22 mouse cellular contexts compared by ENCODE assay signal in genomic region chr8:80850013-80850412, GRCm38 (mm10). TPM values are rescaled to one million over a fixed set of nuclear protein-coding genes. Genes with fewer than 3 reads are reported as not detected.
DNase-seq lines count a peak whose midpoint lies in the region; ATAC-seq and TF ChIP-seq lines count a peak whose summit lies in the region.
"Had no signal": no experiment of that assay in that cellular context is flagged by ENCODE, and none has a peak within 500 bp of the region (broad histone marks: within the 10 kb centered on the region; RNA-seq: fewer than 3 reads in every experiment).

No protein-coding gene starts in this region.

- H3K4me2 ChIP-seq in stomach, embryonic 16.5 days (ENCODE audit: low read depth, low read length) = no peak overlapping the region
- H3K4me2 ChIP-seq in stomach, postnatal 0 days (replicated peaks; ENCODE audit: low read depth) = no peak overlapping the region
- H3K4me2 ChIP-seq: embryonic facial prominence, embryonic 12.5 days; forebrain, embryonic 12.5 days had no signal

- in situ Hi-C loops in ES-E14 (cut with MboI; ENCODE audit: low sequenced_read_pairs in 2 of 2, unreplicated experiment in 2 of 2) = no loop called here

- no peaks in the 10 kb centered on the region for H3K27me3 ChIP-seq in heart, embryonic 10.5 days (ENCODE audit: insufficient read depth, poor library complexity, severe bottlenecking)
- H3K27me3 ChIP-seq in stomach, embryonic 16.5 days (ENCODE audit: control insufficient read depth, insufficient read depth, low read length) = no peaks in the 10 kb centered on the region
- no peaks in the 10 kb centered on the region for H3K27me3 ChIP-seq in stomach, postnatal 0 days (ENCODE audit: control insufficient read depth, insufficient read depth, low read length)
- no peaks in the 10 kb centered on the region for H3K27me3 ChIP-seq in forebrain, embryonic 10.5 days (ENCODE audit: poor library complexity, severe bottlenecking)
- H3K27me3 ChIP-seq: embryonic facial prominence, embryonic 12.5 days; forebrain, embryonic 12.5 days; Patski had no signal

- 76% methylated on average over 4 of the region's 4 CpGs for WGBS in heart, embryonic 10.5 days
- WGBS in stomach, embryonic 16.5 days = 80% methylated on average over 4 of the region's 4 CpGs
- 71% methylated on average over 4 of the region's 4 CpGs for WGBS in stomach, postnatal 0 days
- 92% methylated on average over 4 of the region's 4 CpGs for WGBS in forebrain, embryonic 10.5 days

- H3K9ac ChIP-seq in stomach, embryonic 16.5 days (ENCODE audit: low read length) = no peak overlapping the region
- no peak overlapping the region for H3K9ac ChIP-seq in stomach, postnatal 0 days (ENCODE audit: low read length)
- no peak overlapping the region for H3K9ac ChIP-seq in ES-E14 (ENCODE audit: insufficient read depth, low read depth, low read length, poor library complexity, severe bottlenecking)
- H3K9ac ChIP-seq: embryonic facial prominence, embryonic 12.5 days; forebrain, embryonic 12.5 days had no signal

- H3K9me3 ChIP-seq in heart, embryonic 10.5 days = no peaks in the 10 kb centered on the region
- H3K9me3 ChIP-seq in stomach, embryonic 16.5 days (replicated peaks; ENCODE audit: control insufficient read depth, low read length) = no peaks in the 10 kb centered on the region
- no peaks in the 10 kb centered on the region for H3K9me3 ChIP-seq in stomach, postnatal 0 days (ENCODE audit: control insufficient read depth, low read length)
- H3K9me3 ChIP-seq in ES-E14 (ENCODE audit: control insufficient read depth, insufficient read depth, low read depth, low read length) = no peaks in the 10 kb centered on the region
- H3K9me3 ChIP-seq in forebrain, embryonic 10.5 days = no peaks in the 10 kb centered on the region
- H3K9me3 ChIP-seq: embryonic facial prominence, embryonic 10.5 days; embryonic facial prominence, embryonic 12.5 days; forebrain, embryonic 12.5 days had no signal

- no peak for DNase-seq in heart, embryonic 10.5 days (ENCODE audit: low spot score)
- no peak for DNase-seq in heart, postnatal 14 days
- no peak for DNase-seq in stomach, postnatal 0 days (ENCODE audit: low spot score)
- no peak for DNase-seq in ES-E14 (ENCODE audit: low read depth, low spot score)
- no peak for DNase-seq in testis, postnatal 10 days (ENCODE audit: low spot score)
- DNase-seq in forebrain, embryonic 10.5 days (ENCODE audit: extremely low spot score, low spot score) = no peak
- DNase-seq: adrenal gland, adult 8-10 months; adrenal gland, postnatal 14 days; adrenal gland, postnatal 36 days; cerebellum, adult 11-12 months; cerebellum, adult 2 months; cerebellum, adult 9-10 months; cerebellum, postnatal 10 days; cerebellum, postnatal 25 days had no signal

- peak overlapping the region; percentile 59; the same call in 1 of the 2 replicates for H3K27ac ChIP-seq in heart, embryonic 10.5 days
- peak overlapping the region; percentile 95; the same call in 1 of the 2 replicates for H3K27ac ChIP-seq in stomach, embryonic 16.5 days (ENCODE audit: low read length)
- H3K27ac ChIP-seq in stomach, postnatal 0 days (replicated peaks) = no peak overlapping the region
- no peak overlapping the region for H3K27ac ChIP-seq in ES-E14 (ENCODE audit: insufficient read depth, low read depth, low read length, poor library complexity, severe bottlenecking)
- no peak overlapping the region for H3K27ac ChIP-seq in forebrain, embryonic 10.5 days
- H3K27ac ChIP-seq: embryonic facial prominence, embryonic 10.5 days; embryonic facial prominence, embryonic 12.5 days; forebrain, embryonic 12.5 days had no signal

- H3K4me3 ChIP-seq in heart, embryonic 10.5 days = no peak overlapping the region
- H3K4me3 ChIP-seq in stomach, embryonic 16.5 days (replicated peaks; ENCODE audit: low read length) = no peak overlapping the region
- no peak overlapping the region for H3K4me3 ChIP-seq in stomach, postnatal 0 days (ENCODE audit: low read depth, low read length)
- no peak overlapping the region for H3K4me3 ChIP-seq in ES-E14 (ENCODE audit: insufficient read depth in 1 of 2, low read depth in 1 of 2, low read length in 2 of 2, poor library complexity in 1 of 2, severe bottlenecking in 1 of 2)
- H3K4me3 ChIP-seq in forebrain, embryonic 10.5 days = no peak overlapping the region
- H3K4me3 ChIP-seq: embryonic facial prominence, embryonic 10.5 days; embryonic facial prominence, embryonic 12.5 days; forebrain, embryonic 12.5 days had no signal

- intact Hi-C loops in heart, postnatal 14 days (cut with DNase I) = no loop called here

- no peak for TF ChIP-seq EP300 in stomach, postnatal 0 days (optimal IDR thresholded peaks at IDR 0.05)

- no peak for TF ChIP-seq CTCF in stomach, postnatal 0 days (IDR thresholded peaks at IDR 0.05; ENCODE audit: low read depth)

- peaks cover 3% of the 10 kb centered on the region; the same call in 1 of the 2 replicates for H3K36me3 ChIP-seq in heart, embryonic 10.5 days
- H3K36me3 ChIP-seq in stomach, embryonic 16.5 days (ENCODE audit: control insufficient read depth, insufficient read depth, low read length) = no peaks in the 10 kb centered on the region
- no peaks in the 10 kb centered on the region for H3K36me3 ChIP-seq in stomach, postnatal 0 days (ENCODE audit: control insufficient read depth, insufficient read depth, low read length)
- H3K36me3 ChIP-seq in ES-E14 (ENCODE audit: control insufficient read depth, insufficient read depth, low read length, poor library complexity, severe bottlenecking) = peaks cover 45% of the 10 kb centered on the region
- H3K36me3 ChIP-seq in forebrain, embryonic 10.5 days (replicated peaks) = no peaks in the 10 kb centered on the region
- H3K36me3 ChIP-seq: embryonic facial prominence, embryonic 10.5 days; embryonic facial prominence, embryonic 12.5 days; forebrain, embryonic 12.5 days had no signal

- peaks cover 73% of the 10 kb centered on the region for H3K4me1 ChIP-seq in heart, embryonic 10.5 days
- H3K4me1 ChIP-seq in stomach, embryonic 16.5 days (ENCODE audit: control insufficient read depth, insufficient read depth, low read length) = peaks cover 36% of the 10 kb centered on the region
- H3K4me1 ChIP-seq in stomach, postnatal 0 days (replicated peaks; ENCODE audit: control insufficient read depth, insufficient read depth) = no peaks in the 10 kb centered on the region
- peaks cover 4 to 22% of the 10 kb centered on the region in 2 experiments; a peak in 3 of 4 replicates for H3K4me1 ChIP-seq in ES-E14 (ENCODE audit: control insufficient read depth in 2 of 2, insufficient read depth in 2 of 2, low read length in 2 of 2, poor library complexity in 1 of 2)
- H3K4me1 ChIP-seq in forebrain, embryonic 10.5 days = peaks cover 5% of the 10 kb centered on the region

- ATAC-seq in stomach, embryonic 16.5 days (ENCODE audit: insufficient read depth, low FRiP score) = no peak
- ATAC-seq in stomach, postnatal 0 days (ENCODE audit: low FRiP score, low TSS enrichment) = no peak
- ATAC-seq: activated CD4-positive, CD25-positive, alpha-beta regulatory T cell, adult 4 months; forebrain, embryonic 14.5 days; forebrain, embryonic 16.5 days; Patski had no signal

TF ChIP-seq in ES-E14, 5 proteins besides CTCF, POLR2A, EP300 and RAD21:
- peak; percentile 92 for TF ChIP-seq MAFK (IDR thresholded peaks at IDR 0.05; ENCODE audit: insufficient read depth, low read depth, low read length)
- no peak for TF ChIP-seq ZNF384 (IDR thresholded peaks at IDR 0.05; ENCODE audit: low read depth, low read length)
- TF ChIP-seq CHD2 (IDR thresholded peaks at IDR 0.05; ENCODE audit: low read depth, low read length) = no peak
- TF ChIP-seq HCFC1 (IDR thresholded peaks at IDR 0.05; ENCODE audit: borderline replicate concordance, insufficient read depth, low read length) = no peak
- TF ChIP-seq ZC3H11A (IDR thresholded peaks at IDR 0.05; ENCODE audit: borderline replicate concordance, low read depth, low read length) = no peak

RNA-seq across cellular contexts. Expression of gene Gab1, which starts 30.3 kb away (rescaled TPM):
- 24.8 and 37.6 TPM in 2 replicates for polyA plus RNA-seq in heart, embryonic 10.5 days (2016; fragmentation: Nextera tagmentation; extraction: Ambion mirVana)
- total RNA-seq in heart, postnatal 14 days (2021) = 10 to 100 TPM; 35.5 to 40.0 TPM
- 13.6 and 14.6 TPM in 2 replicates for polyA plus RNA-seq in stomach, embryonic 16.5 days (2015; fragmentation: Nextera tagmentation; extraction: Ambion mirVana)
- polyA plus RNA-seq in stomach, postnatal 0 days (2015; fragmentation: Nextera tagmentation; extraction: Ambion mirVana) = 7.3 and 8.3 TPM in 2 replicates
- total RNA-seq in ES-E14 (2012; rRNA removed) = 55.1 and 70.9 TPM in 2 replicates
- 10.1 and 11.4 TPM in 2 replicates for polyA plus RNA-seq in forebrain, embryonic 10.5 days (2016; fragmentation: Nextera tagmentation; extraction: Ambion mirVana)

Comparison
In these comparisons a context has a peak if more than half of its experiments do, and no peak if none do; other contexts are left out.
1. H3K27ac ChIP-seq: peak in heart, embryonic 10.5 days (single experiment) and stomach, embryonic 16.5 days (single experiment); none in stomach, postnatal 0 days (single experiment), ES-E14 (single experiment) and forebrain, embryonic 10.5 days (single experiment).